Mouse (Mus musculus): ENCODE measurements around the gene Cpxm2.

DNA sequence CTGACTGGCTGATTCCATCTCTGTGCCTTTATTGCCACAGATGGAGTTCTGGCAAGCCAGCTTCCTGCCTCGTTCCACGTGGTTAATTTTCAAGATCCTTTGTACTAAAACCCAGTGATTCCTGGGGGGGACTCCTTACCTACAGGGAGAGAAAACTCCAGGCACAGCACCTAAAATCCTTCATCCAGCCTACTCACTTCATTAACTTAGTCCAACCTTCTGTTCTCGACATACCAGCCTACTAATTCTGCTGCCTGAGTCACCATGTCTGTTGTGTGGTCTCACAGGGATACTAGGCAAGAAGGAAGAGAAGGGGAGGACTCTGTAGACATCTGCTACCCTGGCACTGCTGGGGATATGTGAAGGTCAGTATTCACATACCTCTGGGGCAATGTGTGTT is 80.0 kb downstream of the Cpxm2 start:
- TF ChIP-seq CTCF (IDR thresholded peaks at IDR 0.05) (no peak), EP300 (IDR thresholded peaks at IDR 0.05) (no peak)

All from lung, postnatal 0 days (tissue).